Mouse (Mus musculus): ENCODE results near the gene Zfp534.
"Not testable (repeated sequence)": the region's sequence is repeated elsewhere in the genome, so short reads cannot be mapped to it uniquely, and the experiment has no call there.

Gene Zfp534

DNA sequence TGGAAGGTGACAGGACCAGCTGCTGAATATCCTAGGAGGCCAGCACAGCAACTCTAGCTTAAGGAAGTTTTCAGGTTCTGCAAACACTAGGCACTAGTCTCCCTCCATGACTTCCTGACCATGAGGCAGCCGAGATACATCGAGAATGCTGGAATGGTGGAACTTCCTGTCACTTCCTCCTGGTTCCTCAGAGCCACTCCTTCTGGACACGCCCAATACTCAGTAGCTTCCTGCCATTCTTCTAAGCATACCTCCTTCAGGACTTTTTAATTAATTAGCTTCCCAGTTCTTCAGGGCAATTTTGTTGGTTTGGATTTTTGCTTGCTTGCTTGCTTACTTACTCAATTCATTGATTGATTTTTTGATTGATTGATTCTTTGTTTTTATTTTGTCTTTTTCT, at the start of gene Zfp534:
Gene Zfp534 (minus strand): TSS at position 101 of the 400 bp plus-strand sequence.
- in situ Hi-C loops (cut with MboI; ENCODE audit: unreplicated experiment in 2 of 2): not testable (repeated sequence)

DNA sequence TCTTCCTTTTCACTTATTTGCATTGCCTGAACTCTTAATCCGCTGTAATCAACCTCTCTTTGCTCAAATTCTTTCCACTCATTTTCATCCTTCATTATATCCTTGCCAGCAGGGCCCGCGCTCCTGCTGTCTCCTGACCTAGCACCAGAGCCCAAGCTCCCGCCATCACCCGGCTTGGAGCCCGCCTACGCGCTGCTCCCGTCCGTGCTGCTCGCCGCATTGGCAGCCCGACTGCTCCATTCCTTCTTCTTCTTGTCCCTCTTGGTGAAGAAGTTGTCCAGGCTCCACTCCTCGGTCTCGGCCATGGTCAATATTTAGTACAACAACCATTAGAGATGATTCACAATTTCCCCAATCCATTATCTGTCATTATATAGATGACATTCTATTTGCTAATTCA, 43.9 kb upstream of the Zfp534 start:
- in situ Hi-C loops (cut with MboI; ENCODE audit: unreplicated experiment in 2 of 2): not testable (repeated sequence)

DNA sequence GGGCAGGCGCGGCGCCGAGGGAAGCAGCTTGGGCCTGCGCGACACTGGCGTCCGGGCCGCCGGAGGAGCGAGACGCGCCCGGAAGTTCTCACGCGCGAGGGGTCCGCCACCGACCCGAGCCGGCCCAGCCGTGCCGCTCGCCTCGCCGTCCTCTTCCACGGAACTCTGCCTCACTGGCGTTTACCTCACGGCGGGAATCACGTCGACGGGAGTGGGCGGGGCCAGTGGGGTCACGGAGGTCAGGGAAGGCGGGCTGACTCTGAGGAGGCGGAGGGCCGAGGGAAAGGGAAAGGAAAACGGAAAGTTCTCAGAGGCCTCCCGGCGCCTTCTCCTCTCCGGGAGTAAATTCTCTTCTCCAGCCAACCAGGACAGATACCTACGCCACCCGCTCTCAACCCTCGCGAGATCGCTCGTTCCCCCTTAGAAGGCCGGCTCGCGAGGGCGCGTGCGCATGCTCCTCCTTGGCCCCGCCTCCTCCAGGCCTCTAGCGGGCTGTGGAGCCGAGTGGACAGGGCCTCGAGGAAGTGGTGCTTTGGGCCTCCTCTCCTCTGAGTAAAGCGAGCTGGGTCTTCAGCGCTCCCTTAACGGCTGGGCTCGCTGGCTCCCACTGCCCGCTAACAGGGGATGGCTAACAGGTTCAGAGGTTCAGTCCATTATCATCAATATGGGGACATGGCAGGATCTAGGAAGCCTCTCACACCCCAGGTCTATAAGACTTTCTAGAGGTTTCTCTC, 36.5 kb upstream of the Zfp534 start:
- in situ Hi-C loops (cut with MboI; ENCODE audit: unreplicated experiment in 2 of 2): not testable (repeated sequence)

DNA sequence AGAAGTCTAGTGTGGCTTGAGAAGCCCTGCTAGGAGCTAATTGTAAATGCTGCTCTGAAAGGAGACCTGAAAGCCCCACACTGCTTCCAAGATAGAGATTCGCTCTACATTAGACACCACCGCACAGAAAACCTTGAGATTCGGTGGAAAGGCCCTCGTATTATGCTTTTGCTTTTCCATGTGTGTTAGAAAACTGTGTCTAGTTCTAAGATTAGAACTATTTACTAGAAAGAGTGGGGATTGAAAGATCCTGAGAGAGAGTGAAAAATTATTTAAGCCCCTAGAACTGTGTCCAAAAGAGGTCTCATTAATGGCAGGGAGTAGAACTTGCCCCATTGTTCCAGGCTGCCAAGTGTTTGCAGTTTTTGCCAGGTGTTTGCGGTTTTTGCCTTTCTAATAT, 47.1 kb downstream of the Zfp534 start:
- in situ Hi-C loops (cut with MboI; ENCODE audit: unreplicated experiment in 2 of 2): not testable (repeated sequence)

DNA sequence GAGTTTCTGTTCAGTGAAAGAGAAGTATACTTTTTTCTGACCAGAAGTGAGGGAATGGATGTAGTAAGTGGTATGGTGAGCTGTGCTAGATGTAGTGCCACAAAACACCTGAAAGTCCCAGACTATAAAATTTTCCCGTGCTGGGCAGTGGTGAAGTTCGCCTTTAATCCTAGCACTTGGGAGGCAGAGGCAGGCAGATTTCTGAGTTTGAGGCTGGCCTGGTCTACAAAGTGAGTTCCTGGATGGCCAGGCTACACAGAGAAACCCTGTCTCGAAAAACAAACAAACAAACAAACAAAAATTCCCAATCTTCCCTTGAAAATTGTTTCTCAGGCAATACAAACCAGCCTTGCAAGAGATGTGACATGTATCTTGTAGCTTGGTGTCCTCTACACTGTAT, 54.9 kb downstream of the Zfp534 start:
- in situ Hi-C loops (cut with MboI; ENCODE audit: unreplicated experiment in 2 of 2): not testable (repeated sequence)

DNA sequence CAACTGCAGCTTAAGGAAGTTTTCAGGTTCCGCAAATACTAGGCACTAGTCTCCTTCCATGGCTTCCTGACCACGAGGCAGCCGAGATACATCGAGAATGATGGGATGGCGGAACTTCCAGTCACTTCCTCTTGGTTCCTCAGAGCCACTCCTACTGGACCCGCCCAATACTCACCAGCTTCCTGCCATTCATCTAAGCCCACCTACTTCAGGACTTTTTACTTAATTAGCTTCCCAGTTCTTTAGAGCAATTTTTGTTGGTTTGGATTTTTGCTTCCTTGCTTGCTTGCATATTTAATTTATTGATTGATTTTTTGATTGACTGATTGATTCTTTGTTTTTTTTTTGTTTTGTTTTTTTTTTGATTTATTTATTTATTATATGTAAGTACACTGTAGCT, 59.9 kb downstream of the Zfp534 start, which contains the start of gene Zfp979:
Gene Zfp979 (minus strand): TSS at position 101 of the 400 bp plus-strand sequence.
- in situ Hi-C loops (cut with MboI; ENCODE audit: unreplicated experiment in 2 of 2): not testable (repeated sequence)

DNA sequence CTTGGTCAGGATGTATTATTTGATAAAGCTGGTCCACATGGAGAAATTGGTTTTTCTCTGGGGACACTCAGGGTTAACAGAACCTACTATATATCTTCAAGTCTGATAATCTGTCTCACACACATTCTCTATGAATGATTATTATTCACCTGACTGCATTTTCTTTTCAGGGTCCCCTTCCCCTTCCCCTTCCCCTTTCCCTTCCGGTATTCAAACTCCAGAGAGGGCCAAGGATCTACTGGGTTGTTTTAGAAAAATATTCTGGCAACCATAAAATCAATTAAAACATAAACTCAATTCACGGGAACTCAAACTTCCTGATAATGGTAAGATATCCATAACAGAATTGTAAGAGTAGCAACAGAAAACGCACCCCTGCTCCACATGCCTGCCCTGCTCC, 60.4 kb downstream of the Zfp534 start:
- in situ Hi-C loops (cut with MboI; ENCODE audit: unreplicated experiment in 2 of 2): not testable (repeated sequence)

DNA sequence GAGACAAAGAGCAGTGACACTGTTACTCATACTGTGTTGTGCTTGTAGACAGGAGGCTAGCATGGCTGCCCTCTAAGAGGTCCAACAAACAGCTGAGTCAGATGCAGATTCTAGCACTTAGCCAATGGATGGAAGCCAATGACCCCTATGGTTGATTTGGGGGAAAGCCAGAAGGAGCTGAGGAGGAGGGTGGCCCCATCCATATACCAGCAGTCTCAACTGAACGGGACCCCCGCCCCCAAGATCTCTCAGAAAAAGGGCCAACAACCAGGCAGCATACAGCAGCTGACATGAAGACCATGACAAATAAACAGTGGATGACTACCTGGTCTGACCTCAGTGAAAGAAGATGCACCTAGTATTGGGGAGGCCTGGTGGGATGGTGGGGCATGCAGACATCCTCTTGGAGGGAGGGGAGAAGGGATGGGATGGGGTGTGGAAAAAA, 68.5 kb downstream of the Zfp534 start:
- in situ Hi-C loops (cut with MboI; ENCODE audit: unreplicated experiment in 2 of 2): not testable (repeated sequence)

Data from v-Abl transformed pro-B cells (cell line).